Mouse (Mus musculus) liver, embryonic 14.5 days (tissue): ENCODE data around the gene Tmem114. TPM values are rescaled to one million over a fixed set of nuclear protein-coding genes. Genes with fewer than 3 reads are reported as not detected.

ENCODE experiments used
- ATAC-seq: fragments of 200-750 bp; cut with Nextera tagmentation; 2 replicates; pipeline ENCODE4 v1.8.0; 2017; ENCODE audit warnings: moderate number of reproducible peaks, mild to moderate bottlenecking, moderate library complexity; ENCODE audit not compliant: insufficient read depth
- DNase-seq, 3 experiments: peaks; one replicate each; pipeline ENCODE4 v3.0.0-alpha.2; 2012 to 2013; ENCODE audit warnings: low read depth in 3 of 3, low spot score in 3 of 3
- H3K27ac ChIP-seq: fragments of 300-500 bp; sonication (generic); 2 replicates; pipeline ENCODE4 v1.5.1; 2014; ENCODE audit warnings: moderate library complexity, mild to moderate bottlenecking, control low read depth, inconsistent platforms
- H3K27me3 ChIP-seq: fragments of 300-500 bp; sonication (generic); 2 replicates; pipeline ENCODE4 v1.6.1; 2014; ENCODE audit warnings: mild to moderate bottlenecking, low read length, moderate library complexity; ENCODE audit not compliant: control insufficient read depth, insufficient read depth
- H3K36me3 ChIP-seq: fragments of 300-500 bp; sonication (generic); replicated peaks from 2 replicates; pipeline ENCODE4 v1.6.1; 2014; ENCODE audit warnings: low read depth; ENCODE audit not compliant: control insufficient read depth, insufficient read depth
- H3K4me1 ChIP-seq, 2 experiments: fragments of 200-500 bp in 1 of 2; fragments of 300-500 bp in 1 of 2; sonication (generic) in 1 of 2; replicated peaks; 2 replicates each; pipeline ENCODE4 v1.6.1; 2012 to 2014; ENCODE audit warnings: antibody characterized with exemption in 1 of 2, inconsistent platforms in 1 of 2, low read length in 1 of 2; ENCODE audit not compliant: control insufficient read depth in 2 of 2, insufficient read depth in 2 of 2
- H3K4me2 ChIP-seq: fragments of 300-500 bp; sonication (generic); 2 replicates; pipeline ENCODE4 v1.6.1; 2014; ENCODE audit warnings: low read depth, mild to moderate bottlenecking, control low read depth, moderate library complexity
- H3K4me3 ChIP-seq, 2 experiments: fragments of 200-500 bp in 1 of 2; fragments of 300-500 bp in 1 of 2; sonication (generic) in 1 of 2; 2 replicates each; pipeline ENCODE4 v1.5.1; 2012 to 2014; ENCODE audit warnings: low read depth in 2 of 2, low read length in 2 of 2, mild to moderate bottlenecking in 2 of 2, control low read depth in 1 of 2, inconsistent platforms in 1 of 2, moderate library complexity in 1 of 2; ENCODE audit not compliant: insufficient read depth in 1 of 2
- H3K9ac ChIP-seq: fragments of 300-500 bp; sonication (generic); replicated peaks from 2 replicates; pipeline ENCODE4 v1.6.1; 2014; ENCODE audit warnings: mild to moderate bottlenecking, control low read depth, moderate library complexity
- H3K9me3 ChIP-seq: fragments of 300-500 bp; sonication (generic); 2 replicates; pipeline ENCODE4 v1.6.1; 2016; ENCODE audit warnings: low read length, mixed read lengths; ENCODE audit not compliant: control insufficient read depth
- CTCF ChIP-seq: IDR thresholded peaks from 2 replicates; pipeline ENCODE4 v1.5.1; 2016; ENCODE audit warnings: antibody characterized with exemption, low read depth, control low read depth
- EP300 ChIP-seq: IDR thresholded peaks from 2 replicates; pipeline ENCODE4 v1.6.1; 2016; ENCODE audit warnings: antibody characterized with exemption, low read depth
- WGBS: fragments of 180-500 bp; shearing (Covaris S2); extraction: QIAGEN DNeasy Blood & Tissue Kit; methylation state at CpG from one replicate; pipeline ENCODE4 v1.1.7; 2014; ENCODE audit not compliant: insufficient replicate concordance; 5-methylcytosine and 5-hydroxymethylcytosine counted together
- polyA plus RNA-seq, 2 experiments: library from polyadenylated mRNA; depleted of rRNA in 1 of 2; stranded (reverse) in 1 of 2; unstranded in 1 of 2; fragments of >200 nt; fragmentation: Nextera tagmentation in 1 of 2; extraction: Ambion mirVana in 1 of 2; gene quantifications; 2 replicates each; pipeline versions ENCODE4 v1.2.1 to v1.2.3; 2012 to 2014

The Tmem114 gene
- polyA plus RNA-seq, 2 experiments: 0.02 TPM; not detected in 1

DNA sequence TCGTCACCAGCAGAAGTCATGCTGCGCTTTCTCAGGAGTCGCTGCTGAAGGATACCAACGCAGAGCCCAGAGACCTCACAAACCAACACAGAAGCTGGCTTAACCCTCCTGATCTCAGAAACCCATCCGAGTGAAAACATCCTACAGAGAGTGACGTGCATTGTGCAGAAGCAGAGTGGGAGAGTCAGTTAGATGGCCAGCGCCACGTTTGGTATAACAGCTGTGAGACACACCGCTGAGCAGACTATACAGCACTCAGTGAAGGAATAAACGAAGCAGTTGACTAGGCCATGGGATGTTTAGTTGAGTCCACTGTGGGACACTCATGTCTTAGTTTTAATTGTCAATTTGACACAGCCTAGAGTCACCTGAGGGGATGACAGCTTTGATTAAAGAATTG, 40.2 kb downstream of the Tmem114 start:
- Histone ChIP-seq H3K9me3 (no peaks in the 10 kb centered on the region), H3K4me1 (no peaks in the 10 kb centered on the region), H3K4me3 (no peak overlapping the region), H3K9ac (no peak overlapping the region), H3K36me3 (no peaks in the 10 kb centered on the region), H3K27me3 (no peaks in the 10 kb centered on the region), H3K27ac (no peak overlapping the region), H3K4me2 (no peak overlapping the region)
- ATAC-seq: no peak
- no peak for TF ChIP-seq CTCF
- TF ChIP-seq EP300: no peak
- no peak for DNase-seq
- whole genome bisulfite sequencing: 63% methylated on average over 10 of the region's 10 CpGs

DNA sequence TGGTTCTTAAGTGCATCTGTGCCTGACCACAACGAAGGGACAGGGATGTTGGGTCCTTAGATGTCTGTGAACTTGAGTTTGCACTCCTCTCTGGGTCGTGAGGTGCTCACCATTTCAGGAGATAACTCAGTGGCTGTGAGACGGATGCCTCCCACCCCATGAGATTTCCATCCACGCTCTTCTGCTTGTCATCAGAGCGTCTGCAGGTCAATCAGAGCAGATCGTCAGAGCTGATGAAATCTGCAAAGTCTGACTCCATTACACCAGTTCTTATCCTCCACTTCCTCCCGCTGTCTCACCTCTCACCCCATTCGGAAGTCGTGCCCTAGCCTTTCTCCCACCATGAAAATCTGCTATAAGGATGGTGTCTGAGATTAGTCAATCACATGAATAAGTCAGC, 41.5 kb downstream of the Tmem114 start:
- TF ChIP-seq EP300 (no peak), CTCF (no peak)
- Histone ChIP-seq H3K4me2 (no peak overlapping the region), H3K4me1 (no peaks in the 10 kb centered on the region), H3K27me3 (no peaks in the 10 kb centered on the region), H3K9ac (no peak overlapping the region), H3K4me3 (no peak overlapping the region), H3K9me3 (no peaks in the 10 kb centered on the region), H3K27ac (no peak overlapping the region), H3K36me3 (no peaks in the 10 kb centered on the region)
- DNase-seq (no peak), ATAC-seq (no peak)
- WGBS: 59% methylated on average over 9 of the region's 9 CpGs

DNA sequence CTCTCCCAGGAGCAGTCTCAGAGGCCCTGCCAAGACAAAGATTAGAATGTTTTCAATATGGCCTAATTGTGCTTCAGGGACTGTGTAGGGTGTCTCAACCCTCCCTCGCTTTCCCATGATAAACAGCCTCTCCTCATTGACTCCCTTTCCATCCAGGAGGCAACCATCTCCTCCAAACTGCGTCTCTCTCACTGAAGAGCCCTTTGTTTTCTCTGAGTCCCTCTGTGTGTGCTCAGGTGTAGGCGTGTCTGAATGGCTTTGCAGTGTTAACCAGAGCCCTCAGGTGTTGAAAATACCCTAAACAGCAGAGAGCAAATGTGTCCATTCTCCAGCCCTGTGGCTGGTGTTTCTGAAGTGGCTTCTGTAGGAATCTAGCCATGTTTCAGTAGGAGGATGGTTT, 61.9 kb downstream of the Tmem114 start:
- TF ChIP-seq EP300: no peak
- TF ChIP-seq CTCF: no peak
- no peak overlapping the region for H3K4me3 ChIP-seq
- no peaks in the 10 kb centered on the region for H3K9me3 ChIP-seq
- H3K9ac ChIP-seq: no peak overlapping the region
- H3K4me1 ChIP-seq: no peaks in the 10 kb centered on the region
- no peak overlapping the region for H3K4me2 ChIP-seq
- H3K27ac ChIP-seq: no peak overlapping the region
- no peaks in the 10 kb centered on the region for H3K27me3 ChIP-seq
- ATAC-seq: no peak
- H3K36me3 ChIP-seq: no peaks in the 10 kb centered on the region
- no peak for DNase-seq
- WGBS: 42% methylated on average over 3 of the region's 3 CpGs

Other genes with a start within 250 kb of the Tmem114 start
- gene Mettl22, start 45.7 kb upstream of the Tmem114 start, polyA plus RNA-seq (2012; rRNA removed): 6.0 and 9.0 TPM in 2 replicates
- gene Mettl22, start 45.7 kb upstream of the Tmem114 start, polyA plus RNA-seq (2014; fragmentation: Nextera tagmentation; extraction: Ambion mirVana): 8.6 and 9.4 TPM in 2 replicates
- gene Abat, start 88.3 kb upstream of the Tmem114 start, polyA plus RNA-seq (2012; rRNA removed): 11.9 and 12.8 TPM in 2 replicates
- gene Abat, start 88.3 kb upstream of the Tmem114 start, polyA plus RNA-seq (2014; fragmentation: Nextera tagmentation; extraction: Ambion mirVana): 13.7 and 16.3 TPM in 2 replicates
- gene Pmm2, start 212.5 kb upstream of the Tmem114 start, polyA plus RNA-seq (2012; rRNA removed): 22.1 and 23.0 TPM in 2 replicates
- 25.4 and 25.5 TPM in 2 replicates for gene Pmm2, start 212.5 kb upstream of the Tmem114 start, polyA plus RNA-seq (2014; fragmentation: Nextera tagmentation; extraction: Ambion mirVana)
- gene Tmem186, start 212.6 kb upstream of the Tmem114 start, polyA plus RNA-seq (2012; rRNA removed): 6.2 and 7.9 TPM in 2 replicates
- 6.3 and 6.5 TPM in 2 replicates for gene Tmem186, start 212.6 kb upstream of the Tmem114 start, polyA plus RNA-seq (2014; fragmentation: Nextera tagmentation; extraction: Ambion mirVana)
- gene Carhsp1, start 247.0 kb upstream of the Tmem114 start, polyA plus RNA-seq (2012; rRNA removed): 31.2 and 38.7 TPM in 2 replicates
- gene Carhsp1, start 247.0 kb upstream of the Tmem114 start, polyA plus RNA-seq (2014; fragmentation: Nextera tagmentation; extraction: Ambion mirVana): 30.8 and 31.3 TPM in 2 replicates